Mouse (Mus musculus) left cerebral cortex, postnatal 25 days (tissue): ENCODE data around the gene Exosc1. TPM values are rescaled to one million over a fixed set of nuclear protein-coding genes. Genes with fewer than 3 reads are reported as not detected.

ENCODE experiments used
- DNase-seq, 2 experiments: peaks; one replicate each; pipeline ENCODE4 v3.0.0; 2022; ENCODE audit warnings: low spot score in 2 of 2, mixed read lengths in 1 of 2
- intact Hi-C: fragments of 180-260 bp; cut with DNase I; formaldehyde crosslinking; loops from one replicate; pipeline ENCODE4 v1.15.1; 2025
- total RNA-seq, 2 experiments: library from RNA; stranded (reverse); gene quantifications; 2 replicates each; pipeline ENCODE4 v1.2.3; 2021

Exosc1 gene
- total RNA-seq, result 10 to 100 TPM; 28.0 to 28.5 TPM

DNA sequence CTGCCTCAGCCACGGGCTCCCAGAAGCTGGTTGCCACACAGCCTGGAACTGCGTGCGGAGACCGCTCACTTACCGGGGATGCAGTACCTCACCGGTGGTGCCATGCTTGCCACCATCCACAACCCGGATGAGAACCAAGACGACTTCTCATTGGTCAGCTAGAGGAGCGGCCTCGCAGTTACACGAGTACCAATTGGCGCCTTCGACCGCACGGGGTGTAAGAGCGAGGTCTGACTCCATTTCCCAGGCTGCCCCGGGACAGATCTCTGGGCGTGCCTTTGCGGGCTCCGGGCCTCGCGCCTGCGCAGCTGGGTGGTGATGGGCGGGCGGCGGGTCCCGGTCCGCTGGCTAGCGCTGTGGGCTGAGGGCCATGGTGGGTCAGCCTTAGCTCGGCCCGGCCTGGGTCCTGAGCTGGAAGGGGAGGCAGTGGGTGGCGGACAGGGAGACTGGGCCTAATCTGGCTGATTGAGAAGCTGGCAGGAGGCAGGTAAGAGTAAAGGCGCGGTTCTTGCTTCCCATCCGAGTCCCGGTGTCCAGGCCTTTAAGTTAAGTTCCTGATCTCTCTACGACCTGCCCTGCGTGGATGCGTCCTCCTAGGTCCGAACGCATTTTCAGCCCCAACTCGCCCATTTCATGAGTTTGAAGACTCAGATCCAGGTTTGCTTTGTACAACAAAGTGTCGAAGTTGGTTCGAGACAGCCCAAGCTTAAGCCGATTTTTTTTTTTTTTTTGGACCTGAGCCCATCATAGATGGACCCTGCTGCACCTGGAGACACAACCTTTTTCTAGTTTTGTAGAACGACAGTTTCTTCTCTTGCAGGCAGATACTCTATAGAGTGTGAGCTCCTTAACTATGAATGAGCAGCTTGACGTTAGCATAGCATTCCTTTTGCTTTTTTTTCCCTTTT lies at the start of gene Exosc1, which contains the start of gene Zdhhc16:
Gene Exosc1, minus strand, starts transcription at position 245 of the 908 bp plus-strand sequence.
Gene Zdhhc16, plus strand, starts transcription at position 302 of the 908 bp plus-strand sequence.
- peak; percentile 99 to 100 for DNase-seq
- intact Hi-C loops, result loop anchor here (5.0 kb wide), 1 partner anchor 99 kb away; no protein-coding TSS in a partner anchor

DNA sequence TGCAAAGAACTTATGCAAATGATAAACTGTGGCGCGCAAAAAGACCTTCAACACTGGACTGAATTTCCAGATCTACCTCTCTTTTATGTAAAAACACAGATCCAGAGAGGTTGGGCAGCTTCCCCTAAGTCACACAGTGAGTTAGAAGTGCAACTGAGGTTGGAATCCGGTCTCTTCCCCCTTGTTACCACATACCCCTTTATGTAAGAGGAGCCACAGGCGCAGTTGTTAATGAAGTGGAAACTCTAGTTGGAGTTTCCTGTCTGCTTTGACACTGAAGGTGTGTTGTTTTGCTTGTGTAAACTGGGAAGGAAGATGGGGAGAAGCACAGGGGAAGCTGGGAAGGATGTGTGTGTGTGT lies 49.5 kb upstream of the Exosc1 start:
- intact Hi-C loops, result loop anchor here (1.0 to 5.0 kb wide), 2 partner anchors 44 to 105 kb away; partner anchors contain the start of gene Morn4

DNA sequence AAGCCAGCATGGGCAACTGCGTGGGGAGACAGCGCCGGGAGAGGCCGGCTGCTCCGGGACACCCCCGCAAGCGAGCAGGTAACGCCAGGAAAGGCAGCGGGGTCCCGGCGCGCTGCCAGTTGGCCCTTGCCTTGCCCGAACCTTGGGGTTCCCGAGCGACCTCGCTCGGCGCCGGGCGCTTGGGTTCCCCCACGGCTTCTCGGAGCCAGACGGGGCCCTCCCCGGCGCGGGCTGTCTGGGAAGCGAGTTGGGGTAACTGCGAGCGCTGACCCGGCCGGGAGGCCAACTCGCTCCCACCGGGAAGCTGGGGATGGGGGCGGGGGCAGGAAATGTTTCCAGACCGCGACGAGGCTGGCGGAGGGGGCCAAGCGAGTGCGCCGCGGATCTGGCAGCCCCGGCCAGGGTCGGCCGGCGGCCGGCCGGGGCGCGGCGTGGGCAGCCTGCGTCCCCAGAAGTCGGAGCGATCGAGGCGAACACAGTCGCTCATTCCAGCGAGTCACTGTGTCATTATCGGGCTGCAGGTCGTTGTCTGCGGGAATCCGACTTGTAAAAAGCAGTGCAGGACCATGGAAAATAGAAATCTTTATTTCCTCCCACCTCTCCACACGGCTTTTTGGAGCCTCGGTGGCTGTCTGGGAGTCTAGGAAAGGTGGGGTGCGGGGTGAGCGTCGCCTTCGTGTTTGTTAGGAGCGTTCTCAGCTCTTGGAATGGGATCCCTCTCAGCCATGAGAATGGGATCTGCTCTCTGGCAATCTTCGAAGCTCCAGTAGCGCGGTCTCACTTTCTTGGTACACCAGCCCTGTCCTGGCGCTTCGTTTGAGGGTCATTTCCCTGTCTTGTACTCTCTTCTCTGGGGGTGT lies 48.9 kb upstream of the Exosc1 start:
- intact Hi-C loops, result loop anchor here (1.0 to 5.0 kb wide), 3 partner anchors 35 to 105 kb away; partner anchors contain the start of gene Morn4
- DNase-seq, result peak; percentile 11 to 33

More for the DNA sequence above, 49.5 kb upstream of the Exosc1 start:
- no peak for DNase-seq

DNA sequence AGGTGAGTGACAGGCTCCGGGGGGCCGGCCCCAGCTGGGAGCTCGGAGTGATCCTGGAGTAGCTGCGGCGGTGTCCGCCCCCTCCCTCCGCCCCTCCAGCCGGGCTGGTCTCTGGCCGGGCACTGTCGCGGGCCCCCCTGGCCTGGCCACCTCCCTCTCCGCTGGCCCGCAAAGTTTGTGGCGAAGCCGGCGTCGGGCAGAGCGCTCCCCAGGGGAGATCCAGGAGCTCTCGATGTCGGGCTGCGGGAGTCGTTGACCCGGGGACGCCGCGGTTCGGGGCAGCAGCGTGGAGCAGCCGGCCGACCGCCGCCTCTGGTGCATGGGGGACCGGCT lies 48.3 kb upstream of the Exosc1 start, which contains the start of gene Ubtd1:
Gene Ubtd1, plus strand, starts transcription at position 169 of the 333 bp plus-strand sequence.
- no peak for DNase-seq

DNA sequence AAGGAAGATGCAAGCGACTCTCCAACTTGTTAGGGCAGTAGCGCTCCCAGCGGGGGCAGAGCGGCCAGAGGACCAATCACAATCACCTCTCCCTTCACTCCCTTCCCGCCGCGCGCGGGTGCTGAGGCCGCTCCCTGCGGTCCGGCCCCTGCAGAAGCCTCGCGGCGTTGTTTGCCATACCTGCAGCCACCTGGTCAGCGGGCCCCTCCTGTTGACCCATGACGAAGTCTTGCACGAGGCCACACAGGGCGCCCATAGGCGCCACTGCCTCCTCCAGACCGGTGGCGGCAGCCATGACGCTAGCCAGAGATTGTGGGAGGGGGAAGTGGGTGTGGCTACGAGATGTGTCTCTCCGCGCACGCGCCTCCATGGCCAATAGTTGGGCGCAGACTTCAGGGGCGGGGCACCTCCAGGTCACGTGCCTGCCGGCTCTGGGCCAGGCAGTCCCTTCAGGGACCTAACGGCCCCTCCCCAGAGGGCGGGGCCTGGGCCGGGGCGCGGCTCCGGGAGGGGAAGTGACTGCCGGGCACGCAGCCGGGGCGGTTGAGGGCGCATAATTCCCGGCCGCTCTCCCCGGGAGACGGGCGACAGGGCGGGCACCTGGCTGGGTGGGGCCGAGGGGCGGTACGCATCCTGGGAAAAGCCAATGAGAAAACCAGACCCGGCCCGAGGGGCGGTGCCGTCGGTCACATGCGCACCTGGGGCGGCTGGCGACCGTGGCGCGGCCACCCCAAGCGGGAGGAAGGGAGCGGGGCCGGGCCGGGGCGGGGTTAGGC lies 47.8 kb upstream of the Exosc1 start, which contains the start of gene Mms19:
Gene Mms19, minus strand, starts transcription at position 339 of the 776 bp plus-strand sequence.
- DNase-seq, result peak; percentile 99 to 100
- intact Hi-C loops, result loop anchor here (2.0 to 5.0 kb wide), 2 partner anchors 36 to 106 kb away; partner anchors contain the start of gene Morn4

More for the DNA sequence above, 48.3 kb upstream of the Exosc1 start, which contains the start of gene Ubtd1:
- intact Hi-C loops, result loop anchor here (2.0 to 5.0 kb wide), 2 partner anchors 35 to 106 kb away; partner anchors contain the start of gene Morn4

DNA sequence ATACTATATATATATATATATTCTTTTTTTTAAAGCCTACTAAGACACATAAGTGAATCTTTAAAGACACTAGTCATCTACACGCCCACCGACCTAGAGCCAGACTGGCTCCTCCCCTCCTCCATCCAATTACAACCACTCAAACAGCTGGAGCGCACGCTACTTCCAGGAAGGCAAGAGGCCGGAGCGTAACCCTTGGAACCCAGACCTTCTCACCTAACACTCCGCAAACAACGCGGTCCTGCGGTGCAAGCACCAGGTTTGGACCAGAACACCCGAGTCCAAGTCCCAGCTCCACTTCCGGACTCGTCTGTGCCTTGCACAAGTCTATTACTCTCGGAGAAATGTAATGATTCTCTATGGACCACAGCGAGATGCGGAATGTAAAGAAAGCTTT lies 47.2 kb upstream of the Exosc1 start:
- peak; percentile 16 to 43 for DNase-seq
- intact Hi-C loops, result loop anchor here (2.0 to 5.0 kb wide), 2 partner anchors 36 to 107 kb away; partner anchors contain the start of gene Morn4

DNA sequence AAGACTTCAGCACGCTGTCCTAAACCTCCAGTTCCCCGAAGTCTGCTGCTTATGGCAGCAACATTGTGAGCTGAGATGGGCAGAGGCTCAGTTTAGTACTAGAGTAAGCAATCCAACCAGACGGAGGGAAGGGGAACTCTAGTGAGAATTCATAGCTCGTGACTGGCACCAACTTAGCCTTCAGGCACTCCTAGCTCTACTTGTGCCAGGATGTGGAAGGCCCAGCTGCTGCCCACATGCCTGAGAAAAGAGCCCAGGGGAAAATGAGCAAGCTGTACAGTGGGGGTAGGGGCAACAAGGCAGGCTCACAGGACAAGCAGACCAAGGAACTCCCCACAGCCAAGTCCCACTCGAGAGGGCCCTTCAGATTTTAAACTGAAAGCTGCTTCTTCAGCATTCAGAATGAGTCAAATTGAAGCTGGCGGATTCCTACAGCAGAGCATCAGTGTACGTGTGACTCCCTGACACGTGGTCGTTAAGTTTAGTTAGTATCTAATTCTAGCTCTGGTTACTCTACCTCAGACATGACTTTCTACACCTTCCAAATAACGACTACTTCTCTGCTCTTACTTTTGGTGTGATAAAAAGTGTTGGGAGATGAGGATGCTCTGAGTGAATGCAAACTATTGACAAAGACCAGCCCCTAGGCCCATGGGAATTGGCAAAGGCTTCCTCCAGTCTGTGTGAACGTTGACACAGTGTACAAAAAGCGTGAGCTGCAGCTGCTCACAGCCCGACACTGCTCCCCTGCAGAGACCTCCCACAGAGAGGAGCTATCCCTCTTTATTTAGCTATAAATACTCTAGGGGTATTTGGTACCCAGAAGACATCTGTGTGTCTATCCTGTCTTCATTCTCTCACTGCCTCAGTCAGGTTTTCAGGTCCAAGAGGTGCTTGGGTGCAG lies 40.9 kb upstream of the Exosc1 start:
- intact Hi-C loops, result no loop called here
- peak; percentile 28 to 83 for DNase-seq

DNA sequence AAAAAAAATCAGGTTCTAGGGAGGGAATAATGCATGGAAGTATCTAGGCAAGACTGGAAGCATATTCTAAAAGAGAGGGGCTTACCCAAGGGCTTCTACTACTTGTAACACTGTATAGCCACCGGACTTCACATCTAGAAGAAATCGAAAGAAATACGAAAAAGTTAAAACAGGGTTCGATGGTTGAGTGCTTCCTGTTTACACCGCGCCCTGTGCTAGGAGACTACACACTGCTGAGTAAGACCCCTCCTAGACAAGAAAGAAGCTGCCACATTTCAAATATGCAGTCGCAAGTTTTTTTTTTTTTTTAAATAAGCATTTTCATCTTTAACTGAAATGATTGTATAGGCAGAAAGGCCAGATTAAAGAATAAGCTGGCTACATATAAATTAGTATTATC lies 36.4 kb upstream of the Exosc1 start:
- intact Hi-C loops, result no loop called here
- no peak for DNase-seq

DNA sequence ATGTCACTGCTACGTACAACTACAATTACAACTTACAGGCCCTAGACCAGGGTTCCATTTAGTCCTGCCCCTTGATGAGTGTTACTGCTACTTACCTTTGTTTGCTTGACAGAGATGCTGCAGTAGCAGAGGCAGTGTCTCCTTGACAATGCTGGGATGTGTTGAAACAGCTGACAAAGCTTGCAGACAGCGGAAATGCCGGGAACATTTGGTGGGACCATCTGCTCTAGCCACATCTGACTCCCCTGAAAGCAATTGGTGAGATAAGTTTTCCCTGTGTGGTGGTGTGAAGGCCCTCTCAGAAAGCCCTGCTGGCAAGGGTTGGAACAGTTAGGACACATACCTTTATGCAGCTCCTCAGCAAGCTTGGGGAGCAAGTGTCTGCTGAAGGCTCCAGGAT lies 20.4 kb upstream of the Exosc1 start:
- intact Hi-C loops, result no loop called here

DNA sequence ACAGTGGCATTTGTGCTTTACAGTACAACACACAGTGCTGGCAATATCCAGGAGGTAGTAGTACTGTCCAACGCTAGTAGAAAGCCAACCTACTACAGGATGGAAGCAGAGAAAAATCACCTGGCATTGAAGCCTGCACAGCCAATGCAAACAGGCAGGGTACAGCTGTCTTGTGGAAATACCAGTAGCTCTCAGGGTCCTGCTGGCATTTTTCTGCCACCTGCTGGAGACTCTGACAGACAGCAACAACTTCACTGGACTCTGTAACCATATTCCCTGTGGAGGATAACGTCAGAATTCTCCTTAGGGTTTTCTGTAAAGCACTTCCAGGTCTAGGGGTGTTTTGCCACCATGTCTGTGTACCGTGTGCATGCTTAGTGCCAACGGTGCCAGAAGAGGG lies 19.1 kb upstream of the Exosc1 start:
- peak in 1 of 2 experiments; percentile 43 for DNase-seq
- intact Hi-C loops, result no loop called here

More for the DNA sequence above, 20.4 kb upstream of the Exosc1 start:
- DNase-seq, result peak in 1 of 2 experiments; percentile 41

DNA sequence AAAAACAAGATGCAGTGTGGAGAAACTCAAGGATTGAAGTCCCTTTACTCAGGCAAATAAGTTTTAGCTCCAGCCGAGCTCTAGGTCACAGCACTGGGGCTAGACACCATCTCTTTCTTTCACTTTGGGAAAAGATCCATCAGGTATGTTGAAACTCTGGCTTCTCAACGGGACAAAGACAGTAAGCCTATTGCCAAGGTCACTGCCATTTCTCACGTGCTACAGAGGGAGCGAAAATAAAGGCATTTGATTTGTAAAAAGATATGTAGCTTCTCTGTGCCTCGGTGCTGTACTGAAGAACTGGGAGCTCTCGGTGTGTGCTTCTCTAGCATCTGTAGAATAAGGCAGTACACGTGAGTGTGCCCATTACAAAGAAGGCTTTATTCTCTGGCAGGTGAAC lies 10.6 kb upstream of the Exosc1 start:
- DNase-seq, result no peak
- intact Hi-C loops, result no loop called here

DNA sequence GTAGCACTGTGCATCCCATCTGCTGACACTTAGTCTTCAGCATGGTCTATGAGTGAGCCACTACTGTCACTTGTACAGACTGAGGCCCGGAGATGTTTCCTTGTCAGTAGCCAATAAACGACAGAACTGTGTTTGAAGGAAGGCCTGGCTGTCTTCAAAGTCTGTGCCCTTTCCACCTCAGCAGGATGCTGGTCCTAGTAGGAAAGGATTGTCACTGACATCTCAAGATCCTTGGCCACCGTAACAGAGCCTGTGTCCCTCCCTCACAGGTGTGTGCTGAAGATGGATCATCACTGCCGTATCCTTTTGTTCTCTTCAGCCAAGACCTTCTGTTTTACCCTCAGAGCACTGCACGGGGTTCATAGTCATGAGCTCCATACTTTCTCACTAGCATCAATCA lies 5.3 kb upstream of the Exosc1 start:
- DNase-seq, result no peak
- intact Hi-C loops, result no loop called here

DNA sequence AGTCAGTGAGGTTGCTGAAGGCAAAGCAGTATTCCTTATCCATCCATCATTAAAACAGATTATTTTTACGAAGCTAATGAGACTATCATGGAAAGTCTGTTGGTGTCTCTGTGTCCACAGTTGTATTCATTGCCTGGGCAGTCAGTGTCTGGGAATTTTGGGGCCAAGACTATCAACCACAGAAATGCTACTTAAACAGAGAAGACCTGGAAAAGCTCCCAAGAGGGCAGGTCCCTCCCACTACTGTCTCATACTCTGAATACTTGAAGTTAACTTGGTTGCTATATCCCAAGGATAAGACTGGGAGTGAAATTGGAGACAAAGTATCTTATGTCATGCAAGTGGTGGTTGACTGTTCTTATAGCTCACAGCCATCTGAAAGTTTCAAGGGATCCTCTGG lies 2.7 kb upstream of the Exosc1 start:
- intact Hi-C loops, result no loop called here
- no peak for DNase-seq

DNA sequence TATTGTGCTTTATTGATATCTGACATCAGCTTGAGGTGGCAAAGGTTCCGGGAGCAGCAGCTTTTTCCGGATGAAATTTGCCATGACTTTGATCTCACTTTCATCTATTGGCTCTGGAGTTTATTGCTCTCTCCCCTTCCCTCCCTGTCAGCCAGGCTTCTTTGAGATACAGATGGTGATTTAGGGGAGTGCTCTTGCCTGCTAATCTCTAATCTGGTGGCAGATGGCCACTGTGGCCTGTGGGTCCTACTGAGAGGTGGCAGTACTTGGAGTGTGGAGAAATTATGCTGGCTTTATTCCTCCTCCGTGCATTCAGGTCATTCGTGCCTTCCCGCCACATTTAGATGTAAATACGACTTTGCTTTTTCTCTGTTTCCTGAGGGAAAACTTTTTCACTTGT lies 901 bp upstream of the Exosc1 start:
- DNase-seq, result no peak
- intact Hi-C loops, result loop anchor here (5.0 kb wide), 1 partner anchor 98 kb away; no protein-coding TSS in a partner anchor

DNA sequence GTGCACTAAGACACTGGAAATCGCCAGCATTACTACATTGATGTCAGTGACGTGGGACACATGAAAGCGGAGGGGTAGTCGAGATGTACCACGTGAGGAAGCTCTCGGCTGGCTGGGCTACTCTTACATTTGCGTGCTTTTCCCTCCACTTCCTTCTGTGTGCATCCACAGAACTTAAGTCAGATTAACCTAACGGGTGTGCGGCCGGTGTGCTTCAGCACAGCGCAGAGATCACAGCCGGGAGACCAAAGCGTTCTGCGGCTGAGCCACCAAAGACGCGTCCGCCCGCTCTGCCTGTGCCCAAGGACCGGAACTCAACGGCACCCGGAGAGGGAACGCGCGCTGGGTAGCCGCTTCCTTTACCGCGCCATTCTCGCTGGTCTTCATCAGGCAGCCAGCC lies 537 bp downstream of the Exosc1 start:
- intact Hi-C loops, result loop anchor here (5.0 kb wide), 1 partner anchor 100 kb away; no protein-coding TSS in a partner anchor
- DNase-seq, result no peak

DNA sequence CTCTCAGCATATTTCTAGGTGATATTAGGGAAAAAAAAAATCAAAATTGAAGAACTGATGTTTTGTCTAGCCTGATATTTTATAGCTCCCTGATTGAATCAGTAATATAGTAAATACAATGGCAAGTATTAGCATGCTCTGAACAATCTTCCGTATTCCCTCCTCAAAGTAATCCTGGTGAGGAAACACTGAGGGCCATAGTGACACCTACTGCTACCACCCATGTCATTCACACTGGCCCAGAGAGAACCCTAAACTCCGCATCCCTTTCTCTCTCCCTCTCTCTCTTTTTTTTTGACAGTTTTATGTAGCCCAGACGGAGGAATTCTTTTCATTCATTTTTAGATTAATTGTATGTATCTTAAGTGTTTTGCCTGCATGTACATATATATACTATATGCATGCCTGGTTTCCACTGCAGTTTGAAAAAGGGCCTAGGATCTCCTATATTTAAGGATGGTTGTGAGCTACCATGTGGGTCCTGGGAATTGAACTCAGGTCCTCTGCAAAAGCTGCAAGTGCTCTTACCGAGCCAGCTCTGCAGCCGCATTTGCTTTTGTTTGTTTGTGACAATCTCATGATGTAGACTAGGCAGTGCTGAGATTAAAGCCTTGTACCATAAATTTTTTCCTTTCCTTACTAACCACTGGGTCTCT lies 12.7 kb downstream of the Exosc1 start:
- intact Hi-C loops, result no loop called here
- no peak for DNase-seq

DNA sequence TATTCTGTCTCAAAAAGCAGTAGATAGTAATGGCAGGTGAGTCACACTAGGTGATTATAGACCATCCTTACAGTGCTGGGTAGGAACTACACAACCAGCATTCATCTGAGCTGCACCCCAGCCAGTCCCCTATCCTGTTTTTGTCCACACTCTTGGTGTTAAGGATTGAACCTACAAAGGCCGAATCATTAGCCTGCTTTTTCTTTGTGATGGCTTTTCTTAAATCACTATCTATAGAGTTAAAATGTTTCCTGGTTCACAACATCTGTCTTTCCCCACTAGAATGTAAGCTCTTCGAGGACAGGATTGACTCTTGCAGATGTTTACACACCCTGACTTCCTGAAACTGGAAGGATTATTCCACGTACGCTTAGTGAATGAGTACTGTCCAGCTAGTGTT lies 13.8 kb downstream of the Exosc1 start:
- intact Hi-C loops, result no loop called here
- no peak for DNase-seq
